Mouse (Mus musculus): Measurements from ENCODE around the gene Gp1bb. TPM values are rescaled to one million over a fixed set of nuclear protein-coding genes. Genes with fewer than 3 reads are reported as not detected.

The Gp1bb gene
- polyA plus RNA-seq, 1 experiment from 2014 or later = 5.7 TPM

GRCm38 (mm10) chr16:18617370-18618065 is 4.7 kb downstream of the Gp1bb start:
- peak overlapping the region; percentile 18; the same call in 1 of the 2 replicates for H3K4me3 ChIP-seq (replicated peaks)
- no peak overlapping the region for H3K27ac ChIP-seq
- H3K27me3 ChIP-seq = peaks cover 71% of the 10 kb centered on the region
- H3K9ac ChIP-seq = no peak overlapping the region
- H3K4me2 ChIP-seq = peak overlapping the region; percentile 49
- peaks cover 21% of the 10 kb centered on the region for H3K4me1 ChIP-seq
- peak; percentile 69 for ATAC-seq (ENCODE audit: low FRiP score)
- WGBS = 2% methylated on average over 27 of the region's 27 CpGs
- no peaks in the 10 kb centered on the region for H3K9me3 ChIP-seq
- H3K36me3 ChIP-seq (replicated peaks) = peaks cover 10% of the 10 kb centered on the region

DNA sequence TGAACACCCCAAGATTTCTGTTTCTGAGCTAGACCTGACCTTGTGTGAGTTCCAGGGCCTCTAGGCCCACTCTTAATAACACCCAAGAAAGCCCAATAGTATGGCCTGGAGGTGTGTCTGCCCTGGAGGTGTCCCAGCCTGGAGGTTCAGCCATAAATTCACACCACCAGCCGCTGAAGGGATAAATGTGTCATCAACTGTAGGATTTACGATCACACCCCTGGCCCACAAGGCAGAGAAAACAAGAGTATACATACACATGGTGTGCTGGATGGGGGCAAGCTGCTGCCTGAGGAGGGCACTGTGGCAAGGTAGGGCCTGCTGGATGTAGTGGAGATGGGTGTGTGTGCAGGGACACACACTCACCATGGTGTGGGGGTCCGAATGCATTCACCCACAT is 8.9 kb downstream of the Gp1bb start:
- no peak for ATAC-seq (ENCODE audit: low FRiP score)
- no peaks in the 10 kb centered on the region for H3K9me3 ChIP-seq
- 92% methylated on average over 3 of the region's 3 CpGs for WGBS
- H3K4me2 ChIP-seq = no peak overlapping the region
- no peak overlapping the region for H3K9ac ChIP-seq
- H3K27ac ChIP-seq = no peak overlapping the region
- no peaks in the 10 kb centered on the region for H3K36me3 ChIP-seq (replicated peaks)
- peaks cover 51% of the 10 kb centered on the region for H3K27me3 ChIP-seq
- H3K4me3 ChIP-seq (replicated peaks) = no peak overlapping the region
- H3K4me1 ChIP-seq = peaks cover 8% of the 10 kb centered on the region

DNA sequence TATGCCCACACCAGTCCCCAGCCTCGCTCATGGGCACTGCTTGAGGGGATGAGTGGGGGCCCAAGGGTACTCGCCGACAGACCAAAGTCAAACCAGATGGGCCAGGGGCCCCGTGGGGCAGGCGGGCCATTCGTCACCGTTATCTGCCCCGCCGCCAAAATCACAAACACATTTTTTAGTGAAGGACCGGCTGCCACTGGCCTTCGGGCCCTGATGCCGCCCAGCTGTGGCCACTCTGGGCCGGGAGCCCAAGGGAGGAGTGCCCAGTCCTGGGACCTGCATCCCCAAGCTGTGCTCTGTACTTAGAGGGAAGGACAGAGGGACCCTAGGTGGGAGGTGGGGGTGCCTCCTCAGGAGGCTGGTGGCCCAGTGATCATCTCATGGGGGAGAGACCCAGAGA is 10.5 kb downstream of the Gp1bb start:
- Histone ChIP-seq H3K27ac (no peak overlapping the region), H3K4me3 (replicated peaks) (no peak overlapping the region), H3K4me2 (no peak overlapping the region), H3K4me1 (peaks cover 7% of the 10 kb centered on the region), H3K36me3 (replicated peaks) (no peaks in the 10 kb centered on the region), H3K9ac (no peak overlapping the region), H3K9me3 (no peaks in the 10 kb centered on the region), H3K27me3 (peaks cover 45% of the 10 kb centered on the region)
- ATAC-seq (ENCODE audit: low FRiP score) = no peak
- 78% methylated on average over 13 of the region's 13 CpGs for WGBS

GRCm38 (mm10) chr16:18609099-18609498 is 13.1 kb downstream of the Gp1bb start:
- H3K27me3 ChIP-seq = peaks cover 51% of the 10 kb centered on the region

DNA sequence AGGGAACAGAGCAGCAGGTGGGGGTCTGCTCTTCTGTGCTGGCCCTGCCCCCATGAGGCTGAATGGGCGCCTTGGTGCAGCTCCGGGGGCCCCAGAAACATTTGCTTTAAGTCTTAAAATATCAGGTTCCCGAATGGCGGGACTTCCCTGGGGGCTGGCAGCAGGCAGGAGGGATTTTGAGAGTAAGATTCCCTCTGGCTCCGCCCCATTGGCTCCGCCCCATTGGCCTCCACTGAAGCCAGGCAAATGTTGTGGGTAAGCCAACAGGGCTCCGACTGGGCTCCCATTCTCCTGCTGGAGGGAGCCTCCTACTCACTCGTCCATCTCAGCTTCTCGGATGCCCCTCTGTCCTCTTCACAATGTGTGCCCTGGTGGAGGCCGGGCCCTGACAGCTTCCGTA is 14.0 kb downstream of the Gp1bb start:
- Histone ChIP-seq H3K27me3 (peaks cover 49% of the 10 kb centered on the region), H3K4me2 (peak overlapping the region; percentile 38), H3K36me3 (replicated peaks) (no peaks in the 10 kb centered on the region), H3K9ac (no peak overlapping the region), H3K9me3 (no peaks in the 10 kb centered on the region), H3K4me1 (peaks cover 7% of the 10 kb centered on the region), H3K27ac (no peak overlapping the region), H3K4me3 (replicated peaks) (no peak overlapping the region)
- 5% methylated on average over 11 of the region's 11 CpGs for WGBS
- ATAC-seq (ENCODE audit: low FRiP score) = no peak

More at GRCm38 (mm10) chr16:18609099-18609498, 13.1 kb downstream of the Gp1bb start:
- H3K4me3 ChIP-seq (replicated peaks) = no peak overlapping the region
- no peak overlapping the region for H3K4me2 ChIP-seq
- H3K9me3 ChIP-seq = no peaks in the 10 kb centered on the region
- H3K27ac ChIP-seq = no peak overlapping the region
- WGBS = 64% methylated on average over 2 of the region's 2 CpGs
- H3K36me3 ChIP-seq (replicated peaks) = no peaks in the 10 kb centered on the region
- H3K4me1 ChIP-seq = peaks cover 7% of the 10 kb centered on the region
- no peak overlapping the region for H3K9ac ChIP-seq
- ATAC-seq (ENCODE audit: low FRiP score) = no peak

- Histone ChIP-seq H3K27me3 (peaks cover 41% of the 10 kb centered on the region), H3K4me1 (peaks cover 7% of the 10 kb centered on the region), H3K27ac (no peak overlapping the region), H3K36me3 (replicated peaks) (no peaks in the 10 kb centered on the region), H3K9ac (no peak overlapping the region), H3K4me3 (replicated peaks) (no peak overlapping the region), H3K4me2 (no peak overlapping the region), H3K9me3 (no peaks in the 10 kb centered on the region)
- 74% methylated on average over 5 of the region's 5 CpGs for WGBS
- no peak for ATAC-seq (ENCODE audit: low FRiP score)
Measured at GRCm38 (mm10) chr16:18605705-18606104, 16.5 kb downstream of the Gp1bb start.

- no peak overlapping the region for H3K4me2 ChIP-seq
- peaks cover 7% of the 10 kb centered on the region for H3K4me1 ChIP-seq
- no peak for ATAC-seq (ENCODE audit: low FRiP score)
- no peak overlapping the region for H3K4me3 ChIP-seq (replicated peaks)
- no peaks in the 10 kb centered on the region for H3K9me3 ChIP-seq
- H3K9ac ChIP-seq = no peak overlapping the region
- peaks cover 29% of the 10 kb centered on the region for H3K27me3 ChIP-seq
- 75% methylated on average over 8 of the region's 8 CpGs for WGBS
- no peak overlapping the region for H3K27ac ChIP-seq
- no peaks in the 10 kb centered on the region for H3K36me3 ChIP-seq (replicated peaks)
Measured at GRCm38 (mm10) chr16:18604267-18604701, 17.9 kb downstream of the Gp1bb start.

DNA sequence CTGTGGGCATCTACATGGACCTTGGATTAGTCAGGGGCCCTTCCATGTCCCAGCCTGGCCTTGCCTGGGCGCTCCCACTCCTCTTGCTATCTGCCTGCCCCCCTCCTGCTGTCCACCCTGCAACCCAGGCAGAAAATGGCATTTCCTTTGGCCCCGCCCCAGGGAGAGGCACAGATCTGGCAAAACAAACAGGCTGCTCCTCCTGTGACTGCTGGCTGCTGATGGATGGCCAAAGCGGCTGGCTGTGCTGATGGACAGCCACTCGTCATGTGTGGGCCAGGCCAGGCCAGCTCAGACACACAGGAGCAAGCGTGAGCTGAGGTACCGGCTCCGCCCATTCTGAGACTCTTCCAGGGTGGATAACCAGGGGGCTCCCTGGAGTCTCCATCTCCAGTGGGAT is 20.8 kb downstream of the Gp1bb start:
- WGBS = 68% methylated on average over 7 of the region's 7 CpGs
- Histone ChIP-seq H3K9me3 (no peaks in the 10 kb centered on the region), H3K9ac (no peak overlapping the region), H3K36me3 (replicated peaks) (no peaks in the 10 kb centered on the region), H3K4me1 (no peaks in the 10 kb centered on the region), H3K27ac (0 out of 2 replicates have a peak overlapping the region, but pooled peaks have one; percentile 42), H3K27me3 (0 out of 2 replicates have a peak, but pooled peaks cover 15% of the 10 kb centered on the region), H3K4me3 (replicated peaks) (no peak overlapping the region), H3K4me2 (no peak overlapping the region)
- ATAC-seq (ENCODE audit: low FRiP score) = no peak

GRCm38 (mm10) chr16:18598006-18598405 is 24.2 kb downstream of the Gp1bb start:
- no peaks in the 10 kb centered on the region for H3K4me1 ChIP-seq
- WGBS = 95% methylated on average over 3 of the region's 3 CpGs
- no peak for ATAC-seq (ENCODE audit: low FRiP score)
- H3K9ac ChIP-seq = no peak overlapping the region
- no peak overlapping the region for H3K4me3 ChIP-seq (replicated peaks)
- H3K4me2 ChIP-seq = no peak overlapping the region
- H3K27me3 ChIP-seq = peaks cover 37% of the 10 kb centered on the region
- no peaks in the 10 kb centered on the region for H3K36me3 ChIP-seq (replicated peaks)
- no peak overlapping the region for H3K27ac ChIP-seq
- no peaks in the 10 kb centered on the region for H3K9me3 ChIP-seq

- Histone ChIP-seq H3K9me3 (no peaks in the 10 kb centered on the region), H3K4me1 (peaks cover 6% of the 10 kb centered on the region), H3K9ac (no peak overlapping the region), H3K27me3 (peaks cover 53% of the 10 kb centered on the region), H3K4me3 (replicated peaks) (no peak overlapping the region), H3K4me2 (no peak overlapping the region), H3K36me3 (replicated peaks) (no peaks in the 10 kb centered on the region), H3K27ac (no peak overlapping the region)
- WGBS = 33% methylated on average over 5 of the region's 5 CpGs
- ATAC-seq (ENCODE audit: low FRiP score) = no peak
Measured at GRCm38 (mm10) chr16:18596255-18596654, 25.9 kb downstream of the Gp1bb start.

- Histone ChIP-seq H3K27ac (no peak overlapping the region), H3K4me3 (replicated peaks) (no peak overlapping the region), H3K4me2 (no peak overlapping the region), H3K36me3 (replicated peaks) (no peaks in the 10 kb centered on the region), H3K27me3 (peaks cover 76% of the 10 kb centered on the region), H3K9me3 (no peaks in the 10 kb centered on the region), H3K4me1 (peaks cover 17% of the 10 kb centered on the region), H3K9ac (no peak overlapping the region)
- ATAC-seq (ENCODE audit: low FRiP score) = no peak
- WGBS = 81% methylated on average over 2 of the region's 2 CpGs
Measured at GRCm38 (mm10) chr16:18593930-18594329, 28.3 kb downstream of the Gp1bb start.

- H3K4me2 ChIP-seq = peak overlapping the region; percentile 39
- H3K36me3 ChIP-seq (replicated peaks) = no peaks in the 10 kb centered on the region
- ATAC-seq (ENCODE audit: low FRiP score) = no peak
- under 1% methylated on average over 59 of the region's 59 CpGs for WGBS
- no peak overlapping the region for H3K27ac ChIP-seq
- H3K9ac ChIP-seq = no peak overlapping the region
- H3K27me3 ChIP-seq = peaks cover 97% of the 10 kb centered on the region
- H3K9me3 ChIP-seq = no peaks in the 10 kb centered on the region
- peak overlapping the region; percentile 23 for H3K4me3 ChIP-seq (replicated peaks)
- H3K4me1 ChIP-seq = peaks cover 34% of the 10 kb centered on the region
Measured at GRCm38 (mm10) chr16:18591047-18592018, 30.9 kb downstream of the Gp1bb start.

All from forebrain, embryonic 12.5 days (tissue).